Mouse (Mus musculus) spleen, postnatal 10 days (tissue): ENCODE data around the gene Coro1c.

Source experiments
- DNase-seq, 2 experiments: peaks; one replicate each; pipeline ENCODE4 v3.0.0; 2021 to 2022; ENCODE audit warnings: low spot score in 2 of 2

Coro1c gene

GRCm38 (mm10) chr5:113908592-113909441 is at the start of gene Coro1c:
Coro1c (minus strand) TSS chr5:113908758.
- DNase-seq, result peak; percentile 99 to 100

- peak; percentile 97 for DNase-seq
These were observed 48.0 kb upstream of the Coro1c start for GRCm38 (mm10) chr5:113956510-113956909.

GRCm38 (mm10) chr5:113955691-113956090 is 47.1 kb upstream of the Coro1c start:
- DNase-seq, result no peak

DNA sequence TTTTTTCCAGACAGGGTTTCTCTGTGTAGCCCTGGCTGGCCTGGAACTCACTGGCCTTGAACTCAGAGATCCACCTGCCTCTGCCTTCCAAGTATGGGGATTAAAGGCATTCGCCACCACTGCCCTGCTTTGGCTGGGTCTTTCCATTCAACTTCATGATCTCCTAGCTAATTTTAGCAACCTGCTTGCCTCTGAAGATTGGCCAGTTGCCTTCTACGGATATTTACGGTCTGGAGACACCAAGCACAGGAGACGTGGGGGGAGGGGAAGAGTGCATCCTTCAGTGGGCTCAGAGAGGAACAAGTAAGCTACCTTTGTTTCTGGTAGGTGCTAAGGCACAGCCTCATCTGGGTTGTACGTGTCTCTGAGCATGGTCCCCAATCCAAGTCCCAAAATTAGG is 46.7 kb upstream of the Coro1c start:
- no peak for DNase-seq

GRCm38 (mm10) chr5:113954421-113954820 is 45.9 kb upstream of the Coro1c start:
- DNase-seq, result peak; percentile 77 to 87

DNA sequence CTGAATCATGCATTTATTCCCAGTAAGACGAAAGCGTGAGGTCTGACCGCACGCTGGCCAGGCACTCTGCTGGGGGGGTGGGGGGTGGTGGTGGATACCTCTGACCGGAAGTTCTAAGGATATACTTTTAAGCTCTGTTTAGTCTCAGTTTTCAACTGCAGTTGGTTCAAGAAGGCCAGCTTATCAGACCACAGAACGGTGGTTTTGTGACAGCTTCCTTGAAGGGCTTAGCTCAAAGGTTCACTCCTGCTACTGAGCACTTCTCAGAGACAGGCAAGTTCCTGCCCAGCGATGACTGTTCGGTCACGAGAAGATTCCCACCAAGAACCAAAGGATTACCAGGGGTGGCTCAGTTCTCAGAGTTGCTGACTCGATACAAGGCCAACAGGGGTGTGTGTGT is 44.0 kb upstream of the Coro1c start:
- DNase-seq, result peak in 1 of 2 experiments; percentile 39

GRCm38 (mm10) chr5:113951693-113952071 is 43.1 kb upstream of the Coro1c start:
- DNase-seq, result peak; percentile 35 to 53

DNA sequence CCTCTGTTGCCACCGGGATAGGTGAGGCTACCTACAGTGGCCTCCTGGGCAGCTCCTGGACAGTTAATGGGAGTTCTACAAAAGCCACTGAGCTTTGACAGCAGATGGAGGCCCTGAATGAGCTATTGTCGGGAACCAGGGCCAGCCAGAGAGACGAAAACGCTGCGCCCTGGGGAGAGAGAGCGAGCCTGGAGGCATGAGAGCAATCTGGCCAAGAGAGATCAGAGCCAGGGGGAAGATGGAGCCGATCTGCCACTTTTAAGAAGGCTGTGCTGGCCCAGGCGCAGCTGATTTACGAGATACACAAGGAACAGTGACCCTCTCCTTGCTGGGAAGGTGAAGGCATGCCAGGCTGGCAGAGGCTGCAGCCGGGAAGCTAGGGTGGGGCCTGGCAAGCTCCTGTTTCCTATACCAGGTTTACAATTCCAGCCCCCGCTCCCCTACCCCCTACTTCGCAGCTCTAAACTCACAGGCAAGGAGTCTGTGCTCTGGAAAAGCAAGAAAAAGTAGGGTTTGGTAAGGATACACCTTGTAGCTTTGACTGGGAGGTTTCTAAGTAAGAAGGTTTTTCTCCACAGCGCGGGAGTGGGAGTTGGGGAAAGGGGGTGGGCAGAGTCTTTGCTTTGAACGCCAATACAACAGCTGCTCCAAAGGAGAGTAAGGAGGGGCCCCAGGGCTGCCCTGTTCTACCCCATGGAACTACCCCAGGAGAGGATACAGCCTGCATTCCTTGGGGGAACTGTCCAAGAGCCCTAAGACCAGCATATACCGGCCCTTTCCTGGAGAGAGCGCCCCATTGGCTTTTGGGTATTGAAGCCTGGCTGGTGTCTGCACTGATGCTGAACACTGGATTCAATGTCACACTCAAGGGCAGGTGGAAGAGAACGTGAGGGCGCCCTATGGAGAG is 42.5 kb upstream of the Coro1c start:
- peak in 1 of 2 experiments; percentile 35 for DNase-seq

- no peak for DNase-seq
These were observed 41.6 kb upstream of the Coro1c start for GRCm38 (mm10) chr5:113950133-113950532.

GRCm38 (mm10) chr5:113947280-113947679 is 38.7 kb upstream of the Coro1c start:
- no peak for DNase-seq

DNA sequence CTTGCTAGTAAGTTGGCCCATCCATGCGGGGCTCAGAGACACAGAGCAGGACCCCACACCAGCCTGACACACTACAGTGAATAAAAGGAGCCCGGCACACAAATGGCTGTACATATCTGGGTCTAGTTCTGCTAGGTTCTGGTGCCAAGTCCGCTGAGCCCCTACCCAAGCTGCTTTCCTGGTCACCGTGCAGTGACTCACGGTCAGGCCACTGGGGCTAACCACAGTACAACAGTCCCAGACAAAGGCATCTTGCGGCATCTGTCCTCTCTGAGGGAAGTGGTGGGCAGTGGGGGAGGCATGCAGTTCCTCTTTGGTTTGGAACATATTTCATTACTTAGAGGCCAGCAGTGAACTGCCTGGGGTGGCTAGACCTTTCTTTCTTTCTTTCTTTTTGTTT is 36.6 kb upstream of the Coro1c start:
- DNase-seq, result no peak

DNA sequence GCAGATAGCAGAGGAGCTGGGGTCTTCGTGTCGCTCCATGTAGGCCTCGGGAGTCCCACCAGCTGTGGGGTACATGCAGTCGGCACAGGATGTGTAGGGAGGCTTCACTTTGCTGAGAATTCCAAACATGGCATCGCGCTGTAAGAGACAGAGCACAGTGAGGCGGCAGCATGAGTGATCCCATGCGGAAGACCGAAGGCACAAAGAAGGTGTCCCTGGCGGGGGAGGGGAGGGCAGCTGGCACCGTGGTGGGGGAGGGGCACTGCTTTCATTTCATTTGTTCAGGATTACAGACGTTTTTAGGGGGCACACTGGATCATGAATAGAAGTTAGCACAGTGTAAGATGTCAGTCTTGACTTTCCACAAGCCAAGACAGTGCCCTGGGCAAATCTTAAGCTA is 34.8 kb upstream of the Coro1c start:
- no peak for DNase-seq

- peak in 1 of 2 experiments; percentile 61 for DNase-seq
These were observed 34.0 kb upstream of the Coro1c start for GRCm38 (mm10) chr5:113942580-113942979.

GRCm38 (mm10) chr5:113939263-113939900 is 30.8 kb upstream of the Coro1c start:
- no peak for DNase-seq

- no peak for DNase-seq
These were observed 29.1 kb upstream of the Coro1c start for GRCm38 (mm10) chr5:113937650-113938049.

- DNase-seq, result no peak
These were observed 25.3 kb upstream of the Coro1c start for GRCm38 (mm10) chr5:113933889-113934288.

DNA sequence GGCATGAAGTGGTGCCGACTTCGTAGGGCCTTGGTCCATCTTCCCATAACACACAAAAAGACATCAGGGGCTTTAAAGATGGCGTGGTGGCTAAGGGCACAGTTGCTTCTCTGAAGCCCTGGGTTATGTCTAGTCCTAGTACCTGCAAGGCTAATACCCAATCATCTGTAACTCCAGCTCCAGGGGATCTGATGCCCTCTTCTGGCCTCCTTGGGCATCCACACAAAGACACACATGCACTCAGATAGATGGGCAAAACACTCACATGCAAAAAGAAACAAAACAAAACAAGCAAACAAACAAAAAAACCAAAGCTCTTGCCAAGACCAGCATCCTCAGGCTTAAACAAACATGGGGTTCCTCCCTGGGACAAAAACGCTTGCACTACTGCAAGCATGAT is 24.9 kb upstream of the Coro1c start:
- DNase-seq, result no peak

- DNase-seq, result no peak
These were observed 23.8 kb upstream of the Coro1c start for GRCm38 (mm10) chr5:113932310-113932709.

- no peak for DNase-seq
These were observed 22.4 kb upstream of the Coro1c start for GRCm38 (mm10) chr5:113930648-113931609.

GRCm38 (mm10) chr5:113929950-113930647 is 21.5 kb upstream of the Coro1c start:
- DNase-seq, result no peak
